Comparison of ENCODE assay signal across 8 mouse cellular contexts in the genomic region with DNA sequence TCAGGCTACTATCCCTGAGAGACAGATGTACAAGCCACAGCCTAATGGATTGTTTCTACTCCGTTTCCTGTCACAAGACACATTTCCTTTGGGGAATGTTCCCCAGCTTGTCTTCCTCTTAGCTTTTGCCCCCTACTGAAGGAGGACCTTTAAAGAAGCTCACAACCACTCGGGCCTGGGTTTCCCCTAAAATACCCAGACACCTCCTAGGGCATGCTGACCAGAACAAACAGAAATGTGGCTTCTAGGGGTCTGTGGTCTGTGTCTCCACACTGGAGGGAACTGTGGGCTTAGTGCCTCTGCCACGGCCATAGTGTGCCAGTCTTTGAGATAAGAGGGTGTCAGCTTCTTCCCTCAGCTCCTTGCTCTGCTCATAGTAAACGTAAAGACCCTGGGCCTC. TPM values are rescaled to one million over a fixed set of nuclear protein-coding genes. Genes with fewer than 3 reads are reported as not detected.
DNase-seq lines count a peak whose midpoint lies in the region; ATAC-seq and TF ChIP-seq lines count a peak whose summit lies in the region.

No protein-coding gene starts in this region.

- no peaks in the 10 kb centered on the region for H3K9me3 ChIP-seq in heart, embryonic 11.5 days (replicated peaks; ENCODE audit: control insufficient read depth, low read length)
- no peaks in the 10 kb centered on the region for H3K9me3 ChIP-seq in embryonic facial prominence, embryonic 14.5 days (ENCODE audit: control insufficient read depth, low read length)
- no peaks in the 10 kb centered on the region for H3K9me3 ChIP-seq in liver, embryonic 13.5 days (replicated peaks)

- DNase-seq in heart, postnatal 25 days (ENCODE audit: low spot score) = no peak
- DNase-seq in embryonic facial prominence, embryonic 14.5 days (ENCODE audit: low spot score) = no peak
- no peak for DNase-seq in liver, embryonic 13.5 days
- no peak for DNase-seq in cerebellum, postnatal 25 days
- no peak for DNase-seq in c-Kit-positive CD71-positive TER-119-positive erythroid progenitor cells, embryonic 14.5 days (ENCODE audit: low spot score)
- DNase-seq in frontal cortex, adult 2 months (ENCODE audit: extremely low spot score in 1 of 2, low spot score in 1 of 2) = no peak

- H3K4me3 ChIP-seq in heart, embryonic 11.5 days (ENCODE audit: low read depth, low read length) = peak overlapping the region; percentile 94; the same call in 1 of the 2 replicates
- no peak overlapping the region for H3K4me3 ChIP-seq in C2C12 (ENCODE audit: insufficient read depth, poor library complexity, severe bottlenecking)
- no peak overlapping the region for H3K4me3 ChIP-seq in embryonic facial prominence, embryonic 14.5 days (ENCODE audit: low read depth, low read length)
- peak overlapping the region; percentile 93 for H3K4me3 ChIP-seq in liver, embryonic 13.5 days (replicated peaks)

- WGBS in heart, embryonic 11.5 days (ENCODE audit: insufficient replicate concordance) = 52% methylated on average over 4 of the region's 4 CpGs
- 60% methylated on average over 4 of the region's 4 CpGs for WGBS in embryonic facial prominence, embryonic 14.5 days
- WGBS in liver, embryonic 13.5 days (ENCODE audit: insufficient replicate concordance) = 20% methylated on average over 4 of the region's 4 CpGs

- ATAC-seq in heart, embryonic 11.5 days (replicated peaks; ENCODE audit: insufficient number of reproducible peaks, low FRiP score, low TSS enrichment) = no peak
- no peak for ATAC-seq in embryonic facial prominence, embryonic 14.5 days (ENCODE audit: low read depth)
- no peak for ATAC-seq in liver, embryonic 13.5 days (ENCODE audit: low read depth)

- H3K79me2 ChIP-seq in C2C12 (ENCODE audit: control insufficient read depth, insufficient read depth) = peaks cover 51% of the 10 kb centered on the region

- peaks cover 37% of the 10 kb centered on the region for H3K79me3 ChIP-seq in C2C12 (ENCODE audit: low read depth)

- peak overlapping the region; percentile 4; the same call in 1 of the 2 replicates for H3K4me2 ChIP-seq in heart, embryonic 11.5 days
- H3K4me2 ChIP-seq in embryonic facial prominence, embryonic 14.5 days (ENCODE audit: low read depth, low read length) = peak overlapping the region; percentile 94
- peak overlapping the region; percentile 97 for H3K4me2 ChIP-seq in liver, embryonic 13.5 days

- no peak overlapping the region for H3K9ac ChIP-seq in heart, embryonic 11.5 days (ENCODE audit: low read depth, low read length)
- peak overlapping the region; percentile 31; the same call in 1 of the 2 replicates for H3K9ac ChIP-seq in embryonic facial prominence, embryonic 14.5 days (ENCODE audit: low read depth, low read length)
- H3K9ac ChIP-seq in liver, embryonic 13.5 days = peak overlapping the region; percentile 91

- H3K4me1 ChIP-seq in heart, embryonic 11.5 days (ENCODE audit: control insufficient read depth, insufficient read depth, low read length) = peaks cover 21% of the 10 kb centered on the region
- peaks cover 34% of the 10 kb centered on the region for H3K4me1 ChIP-seq in embryonic facial prominence, embryonic 14.5 days (ENCODE audit: control insufficient read depth, insufficient read depth, low read length)
- H3K4me1 ChIP-seq in liver, embryonic 13.5 days (replicated peaks) = peaks cover 51% of the 10 kb centered on the region

- TF ChIP-seq CTCF in C2C12 (IDR thresholded peaks at IDR 0.05; ENCODE audit: control insufficient read depth, insufficient read depth, insufficient read length) = no peak

- peak overlapping the region; percentile 67 for H3K27ac ChIP-seq in heart, embryonic 11.5 days (ENCODE audit: low read depth, low read length)
- 0 out of 2 replicates have a peak overlapping the region, but pooled peaks have one; percentile 28 for H3K27ac ChIP-seq in embryonic facial prominence, embryonic 14.5 days (replicated peaks; ENCODE audit: low read depth, low read length)
- peak overlapping the region; percentile 97 for H3K27ac ChIP-seq in liver, embryonic 13.5 days

- no peaks in the 10 kb centered on the region for H3K27me3 ChIP-seq in heart, embryonic 11.5 days (ENCODE audit: control insufficient read depth, insufficient read depth, low read length)
- H3K27me3 ChIP-seq in C2C12 (ENCODE audit: control insufficient read depth, insufficient read depth, insufficient read length) = no peaks in the 10 kb centered on the region
- H3K27me3 ChIP-seq in embryonic facial prominence, embryonic 14.5 days (replicated peaks; ENCODE audit: control insufficient read depth, insufficient read depth, low read length) = no peaks in the 10 kb centered on the region
- no peaks in the 10 kb centered on the region for H3K27me3 ChIP-seq in liver, embryonic 13.5 days

- peaks cover 14% of the 10 kb centered on the region for H3K36me3 ChIP-seq in heart, embryonic 11.5 days (ENCODE audit: control insufficient read depth, insufficient read depth, low read length)
- H3K36me3 ChIP-seq in C2C12 (ENCODE audit: control insufficient read depth, insufficient read depth) = peaks cover 37% of the 10 kb centered on the region
- peaks cover 31% of the 10 kb centered on the region for H3K36me3 ChIP-seq in embryonic facial prominence, embryonic 14.5 days (ENCODE audit: control insufficient read depth, insufficient read depth, low read length)
- peaks cover 40% of the 10 kb centered on the region for H3K36me3 ChIP-seq in liver, embryonic 13.5 days

- intact Hi-C loops in heart, postnatal 25 days (cut with DNase I) = no loop called here

- H3ac ChIP-seq in C2C12 (ENCODE audit: control insufficient read depth, insufficient read length, low read depth) = peak overlapping the region; percentile 58

TF ChIP-seq in C2C12, 6 proteins besides CTCF, POLR2A, EP300 and RAD21:
- no peak for TF ChIP-seq MYOD1 (IDR thresholded peaks at IDR 0.05; ENCODE audit: control insufficient read depth, insufficient read length, low read depth)
- no peak for TF ChIP-seq MYOG (IDR thresholded peaks at IDR 0.05; ENCODE audit: control insufficient read depth, extremely low read depth, insufficient read length)
- no peak for TF ChIP-seq FOSL1 (IDR thresholded peaks at IDR 0.05; ENCODE audit: insufficient read depth, low read length, poor library complexity, severe bottlenecking)
TF ChIP-seq in C2C12: peak in this region for 0.

RNA-seq across cellular contexts. Expression of a gene that starts 2.6 kb away (rescaled TPM):
- 5.9 and 6.5 TPM in 2 replicates for polyA plus RNA-seq in heart, embryonic 11.5 days (2014; fragmentation: Nextera tagmentation; extraction: Ambion mirVana)
- total RNA-seq in heart, postnatal 25 days (2021) = 1 to 10 TPM; 3.2 to 4.5 TPM
- polyA plus RNA-seq in C2C12 (2012; fragmentation: generic; extraction: Trizol) = 5.0 TPM
- 6.4 and 6.6 TPM in 2 replicates for polyA plus RNA-seq in embryonic facial prominence, embryonic 14.5 days (2014; fragmentation: Nextera tagmentation; extraction: Ambion mirVana)
- 3.4 and 4.1 TPM in 2 replicates for polyA plus RNA-seq in liver, embryonic 13.5 days (2015; fragmentation: Nextera tagmentation; extraction: Ambion mirVana)
- polyA plus RNA-seq in frontal cortex, adult 2 months (2012; rRNA removed) = 13.3 and 14.4 TPM in 2 replicates

RNA-seq across cellular contexts. Expression of a gene that starts 2.7 kb away (rescaled TPM):
- 26.0 and 28.0 TPM in 2 replicates for polyA plus RNA-seq in heart, embryonic 11.5 days (2014; fragmentation: Nextera tagmentation; extraction: Ambion mirVana)
- total RNA-seq in heart, postnatal 25 days (2021) = 10 to 100 TPM; 17.6 to 18.2 TPM
- 27.5 TPM for polyA plus RNA-seq in C2C12 (2012; fragmentation: generic; extraction: Trizol)
- polyA plus RNA-seq in embryonic facial prominence, embryonic 14.5 days (2014; fragmentation: Nextera tagmentation; extraction: Ambion mirVana) = 36.5 and 40.1 TPM in 2 replicates
- 24.8 and 32.0 TPM in 2 replicates for polyA plus RNA-seq in liver, embryonic 13.5 days (2015; fragmentation: Nextera tagmentation; extraction: Ambion mirVana)
- 15.6 and 19.9 TPM in 2 replicates for polyA plus RNA-seq in frontal cortex, adult 2 months (2012; rRNA removed)

RNA-seq across cellular contexts. Expression of a gene that starts 2.8 kb away (rescaled TPM):
- polyA plus RNA-seq in heart, embryonic 11.5 days (2014; fragmentation: Nextera tagmentation; extraction: Ambion mirVana) = not detected in 2 replicates
- under 1 TPM; 0.11 to 0.36 TPM for total RNA-seq in heart, postnatal 25 days (2021)
- 0.29 TPM for polyA plus RNA-seq in C2C12 (2012; fragmentation: generic; extraction: Trizol)
- 0.10 and 0.25 TPM in 2 replicates for polyA plus RNA-seq in embryonic facial prominence, embryonic 14.5 days (2014; fragmentation: Nextera tagmentation; extraction: Ambion mirVana)
- polyA plus RNA-seq in liver, embryonic 13.5 days (2015; fragmentation: Nextera tagmentation; extraction: Ambion mirVana) = 0.08 TPM in 1 of 2 replicates, not detected in the other
- 0.30 and 0.36 TPM in 2 replicates for polyA plus RNA-seq in frontal cortex, adult 2 months (2012; rRNA removed)

RNA-seq across cellular contexts. Expression of a gene that starts 9.5 kb away (rescaled TPM):
- polyA plus RNA-seq in heart, embryonic 11.5 days (2014; fragmentation: Nextera tagmentation; extraction: Ambion mirVana) = 3.9 and 5.6 TPM in 2 replicates
- 1 to 10 TPM; 3.0 to 3.9 TPM for total RNA-seq in heart, postnatal 25 days (2021)
- polyA plus RNA-seq in C2C12 (2012; fragmentation: generic; extraction: Trizol) = 4.4 TPM
- polyA plus RNA-seq in embryonic facial prominence, embryonic 14.5 days (2014; fragmentation: Nextera tagmentation; extraction: Ambion mirVana) = 6.3 and 7.2 TPM in 2 replicates
- polyA plus RNA-seq in liver, embryonic 13.5 days (2015; fragmentation: Nextera tagmentation; extraction: Ambion mirVana) = 2.8 and 3.4 TPM in 2 replicates
- polyA plus RNA-seq in frontal cortex, adult 2 months (2012; rRNA removed) = 27.8 and 34.4 TPM in 2 replicates

RNA-seq across cellular contexts. Expression of a gene that starts 13.9 kb away (rescaled TPM):
- 0.23 TPM in 2 replicates for polyA plus RNA-seq in heart, embryonic 11.5 days (2014; fragmentation: Nextera tagmentation; extraction: Ambion mirVana)
- total RNA-seq in heart, postnatal 25 days (2021) = under 1 TPM; 0.29 to 0.48 TPM
- 0.05 TPM for polyA plus RNA-seq in C2C12 (2012; fragmentation: generic; extraction: Trizol)
- 0.14 and 0.21 TPM in 2 replicates for polyA plus RNA-seq in embryonic facial prominence, embryonic 14.5 days (2014; fragmentation: Nextera tagmentation; extraction: Ambion mirVana)
- polyA plus RNA-seq in liver, embryonic 13.5 days (2015; fragmentation: Nextera tagmentation; extraction: Ambion mirVana) = 0.13 TPM in 1 of 2 replicates, not detected in the other
- polyA plus RNA-seq in frontal cortex, adult 2 months (2012; rRNA removed) = 0.48 and 0.86 TPM in 2 replicates

Comparison
In these comparisons a context has a peak if more than half of its experiments do, and no peak if none do; other contexts are left out.
1. H3K27ac ChIP-seq: peak in every context shown above with its lines; median percentile 97 in liver, embryonic 13.5 days; 67 in heart, embryonic 11.5 days; 28 in embryonic facial prominence, embryonic 14.5 days.
2. H3K4me2 ChIP-seq: peak in every context shown above with its lines; median percentile 97 in liver, embryonic 13.5 days; 94 in embryonic facial prominence, embryonic 14.5 days; 4 in heart, embryonic 11.5 days.
3. H3K4me3 ChIP-seq: peak in heart, embryonic 11.5 days (single experiment) and liver, embryonic 13.5 days (single experiment); none in C2C12 (single experiment) and embryonic facial prominence, embryonic 14.5 days (single experiment).